Mouse (Mus musculus) MEL (cell line): ENCODE results near the gene Kat8. TPM values are rescaled to one million over a fixed set of nuclear protein-coding genes. Genes with fewer than 3 reads are reported as not detected.

Source experiments
- DNase-seq: peaks from one replicate; pipeline ENCODE4 v3.0.0; 2011; ENCODE audit warnings: low read depth, low spot score
- H3K27ac ChIP-seq: 2 replicates; pipeline ENCODE4 v1.5.1; 2012; ENCODE audit warnings: low read depth, mild to moderate bottlenecking, control low read depth, low read length, moderate library complexity; ENCODE audit not compliant: control insufficient read depth
- H3K27me3 ChIP-seq, 2 experiments: fragments of 150-350 bp in 1 of 2; sonication (generic) in 1 of 2; 2 replicates each; pipeline ENCODE4 v1.6.1; 2012; ENCODE audit warnings: low read length in 2 of 2, mild to moderate bottlenecking in 2 of 2, improper control_type of control experiment in 1 of 2, moderate library complexity in 1 of 2; ENCODE audit not compliant: insufficient read depth in 2 of 2, control insufficient read depth in 1 of 2
- H3K36me3 ChIP-seq, 2 experiments: 2 replicates each; pipeline ENCODE4 v1.6.1; 2012 to 2014; ENCODE audit warnings: low read length in 2 of 2, improper control_type of control experiment in 1 of 2, inconsistent platforms in 1 of 2, mild to moderate bottlenecking in 1 of 2; ENCODE audit not compliant: insufficient read depth in 2 of 2, control insufficient read depth in 1 of 2
- H3K4me1 ChIP-seq, 2 experiments: fragments of 150-350 bp in 1 of 2; sonication (generic) in 1 of 2; 2 replicates each; pipeline ENCODE4 v1.6.1; 2012; ENCODE audit warnings: low read length in 2 of 2, improper control_type of control experiment in 1 of 2, mild to moderate bottlenecking in 1 of 2; ENCODE audit not compliant: insufficient read depth in 2 of 2, control insufficient read depth in 1 of 2
- H3K4me3 ChIP-seq, 2 experiments: fragments of 150-350 bp in 1 of 2; sonication (generic) in 1 of 2; 2 replicates each; pipeline ENCODE4 v1.5.1; 2012; ENCODE audit warnings: low read depth in 2 of 2, low read length in 2 of 2, mild to moderate bottlenecking in 2 of 2, moderate library complexity in 2 of 2, control low read depth in 1 of 2, improper control_type of control experiment in 1 of 2; ENCODE audit not compliant: control insufficient read depth in 1 of 2, insufficient read depth in 1 of 2
- H3K79me2 ChIP-seq: 2 replicates; pipeline ENCODE4 v1.6.1; 2012; ENCODE audit warnings: mild to moderate bottlenecking, low read length, moderate library complexity; ENCODE audit not compliant: control insufficient read depth, poor library complexity, insufficient read depth
- H3K9ac ChIP-seq: 2 replicates; pipeline ENCODE4 v1.6.1; 2012; ENCODE audit warnings: low read depth, mild to moderate bottlenecking, control low read depth, low read length, moderate library complexity; ENCODE audit not compliant: control insufficient read depth, poor library complexity, severe bottlenecking
- H3K9me3 ChIP-seq: fragments of 150-350 bp; sonication (generic); replicated peaks from 2 replicates; pipeline ENCODE4 v1.6.1; 2012; ENCODE audit warnings: mild to moderate bottlenecking, low read length, improper control_type of control experiment, moderate library complexity; ENCODE audit not compliant: insufficient read depth
- BHLHE40 ChIP-seq: IDR thresholded peaks from 2 replicates; pipeline ENCODE4 v1.6.1; 2012; ENCODE audit warnings: low read depth, mild to moderate bottlenecking, inconsistent platforms, low read length, improper control_type of control experiment, borderline replicate concordance
- CHD2 ChIP-seq: IDR thresholded peaks from 2 replicates; pipeline ENCODE4 v1.6.1; 2011; ENCODE audit warnings: low read length, improper control_type of control experiment
- E2F4 ChIP-seq: IDR thresholded peaks from 2 replicates; pipeline ENCODE4 v1.6.1; 2011; ENCODE audit warnings: low read depth, low read length, improper control_type of control experiment, borderline replicate concordance
- ELF1 ChIP-seq: IDR thresholded peaks from 2 replicates; pipeline ENCODE4 v1.6.1; 2014; ENCODE audit warnings: low read depth, mild to moderate bottlenecking, inconsistent platforms, low read length, improper control_type of control experiment, moderate library complexity
- EP300 ChIP-seq, 2 experiments: IDR thresholded peaks; 2 replicates each; pipeline ENCODE4 v1.6.1; 2011; ENCODE audit warnings: improper control_type of control experiment in 2 of 2, low read length in 2 of 2, low read depth in 1 of 2, mild to moderate bottlenecking in 1 of 2
- ETS1 ChIP-seq: IDR thresholded peaks from 2 replicates; pipeline ENCODE4 v1.6.1; 2012; ENCODE audit warnings: low read depth, mild to moderate bottlenecking, inconsistent platforms, low read length, improper control_type of control experiment, moderate library complexity
- GATA1 ChIP-seq: IDR thresholded peaks from 2 replicates; pipeline ENCODE4 v1.6.1; 2011; ENCODE audit warnings: low read depth, low read length, improper control_type of control experiment
- MEF2A ChIP-seq: IDR thresholded peaks from 2 replicates; pipeline ENCODE4 v1.6.1; 2014; ENCODE audit warnings: low read depth, mild to moderate bottlenecking, inconsistent platforms, low read length, improper control_type of control experiment; ENCODE audit not compliant: poor library complexity, insufficient replicate concordance, severe bottlenecking; ENCODE audit errors: extremely low read depth
- MYC ChIP-seq: IDR thresholded peaks from 2 replicates; pipeline ENCODE4 v1.6.1; 2011; ENCODE audit warnings: low read depth, mild to moderate bottlenecking, low read length, improper control_type of control experiment, moderate library complexity
- NELFE ChIP-seq: IDR thresholded peaks from 2 replicates; pipeline ENCODE4 v1.6.1; 2011; ENCODE audit warnings: low read depth, low read length, improper control_type of control experiment
- POLR2AphosphoS5 ChIP-seq: IDR thresholded peaks from 2 replicates; pipeline ENCODE4 v1.6.1; 2012; ENCODE audit warnings: low read depth, borderline replicate concordance, mild to moderate bottlenecking, inconsistent platforms, low read length, moderate library complexity, mixed read lengths
- RAD21 ChIP-seq: IDR thresholded peaks from 2 replicates; pipeline ENCODE4 v1.6.1; 2011; ENCODE audit warnings: mild to moderate bottlenecking, low read depth, low read length, improper control_type of control experiment
- RCOR1 ChIP-seq: IDR thresholded peaks from 2 replicates; pipeline ENCODE4 v1.6.1; 2012; ENCODE audit warnings: low read depth, mild to moderate bottlenecking, inconsistent platforms, low read length, improper control_type of control experiment
- SMC3 ChIP-seq: IDR thresholded peaks from 2 replicates; pipeline ENCODE4 v1.6.1; 2011; ENCODE audit warnings: low read depth, low read length, improper control_type of control experiment
- TAL1 ChIP-seq: IDR thresholded peaks from 2 replicates; pipeline ENCODE4 v1.6.1; 2012; ENCODE audit warnings: mild to moderate bottlenecking, inconsistent platforms, low read length, moderate library complexity, mixed read lengths
- UBTF ChIP-seq: IDR thresholded peaks from 2 replicates; pipeline ENCODE4 v1.6.1; 2012; ENCODE audit warnings: low read depth, mild to moderate bottlenecking, inconsistent platforms, low read length, improper control_type of control experiment, moderate library complexity, borderline replicate concordance; ENCODE audit not compliant: insufficient read depth
- USF1 ChIP-seq: IDR thresholded peaks from 2 replicates; pipeline ENCODE4 v1.6.1; 2014; ENCODE audit warnings: low read depth, mild to moderate bottlenecking, inconsistent platforms, low read length, improper control_type of control experiment, moderate library complexity
- USF2 ChIP-seq, 2 experiments: IDR thresholded peaks; 2 replicates each; pipeline ENCODE4 v1.6.1; 2011 to 2012; ENCODE audit warnings: improper control_type of control experiment in 2 of 2, low read length in 2 of 2, borderline replicate concordance in 1 of 2, inconsistent platforms in 1 of 2, low read depth in 1 of 2, mild to moderate bottlenecking in 1 of 2; ENCODE audit not compliant: insufficient read depth in 1 of 2
- ZC3H11A ChIP-seq: IDR thresholded peaks from 2 replicates; pipeline ENCODE4 v1.6.1; 2012; ENCODE audit warnings: low read depth, mild to moderate bottlenecking, inconsistent platforms, low read length, improper control_type of control experiment
- ZMIZ1 ChIP-seq: IDR thresholded peaks from 2 replicates; pipeline ENCODE4 v1.6.1; 2012; ENCODE audit warnings: low read depth, mild to moderate bottlenecking, inconsistent platforms, low read length, improper control_type of control experiment, moderate library complexity
- polyA plus RNA-seq, 2 experiments: library from polyadenylated mRNA; stranded (reverse) in 1 of 2; unstranded in 1 of 2; fragments of >175 nt in 1 of 2; fragments of >200 nt in 1 of 2; gene quantifications; 2 replicates each; pipeline versions ENCODE4 v1.2.1 to v1.2.4; 2012; ENCODE audit warnings: low replicate concordance in 2 of 2, low read depth in 1 of 2; ENCODE audit not compliant: insufficient read length in 2 of 2, insufficient read depth in 1 of 2, missing spikeins in 1 of 2
- total RNA-seq: library from RNA; depleted of rRNA; stranded (reverse); fragments of 300-350 nt; gene quantifications from 2 replicates; pipeline ENCODE4 v1.2.3, GENCODE M21; 2012

Kat8 gene
- total and polyA plus RNA-seq, 3 experiments: 39.5 to 45.8 TPM; not detected in 1

- Histone ChIP-seq H3K4me1 (peaks cover 0 to 26% of the 10 kb centered on the region in 2 experiments; a peak in 2 of 4 replicates), H3K9ac (no peak overlapping the region), H3K27ac (no peak overlapping the region), H3K79me2 (no peaks in the 10 kb centered on the region), H3K36me3 (peaks cover 2 to 17% of the 10 kb centered on the region in 2 experiments), H3K4me3 (no peak overlapping the region), H3K9me3 (no peaks in the 10 kb centered on the region), H3K27me3 (no peaks in the 10 kb centered on the region)
- DNase-seq: no peak
- TF ChIP-seq ZC3H11A (no peak), EP300 (IDR thresholded peaks at IDR 0.05; ENCODE audit: low read depth in 1 of 2, low read length in 2 of 2) (no peak), GATA1 (no peak), UBTF (no peak), MYC (no peak), E2F4 (no peak), BHLHE40 (no peak)
Measured at GRCm38 (mm10) chr7:127925252-127925651, 12.9 kb downstream of the Kat8 start.

GRCm38 (mm10) chr7:127926066-127926465 lies 13.8 kb downstream of the Kat8 start:
- H3K9ac ChIP-seq: no peak overlapping the region
- no peaks in the 10 kb centered on the region for H3K9me3 ChIP-seq
- H3K27me3 ChIP-seq: no peaks in the 10 kb centered on the region
- H3K79me2 ChIP-seq: no peaks in the 10 kb centered on the region
- H3K4me3 ChIP-seq: no peak overlapping the region
- H3K4me1 ChIP-seq: peaks cover 0 to 26% of the 10 kb centered on the region in 2 experiments; a peak in 2 of 4 replicates
- no peak overlapping the region for H3K27ac ChIP-seq
- no peak for TF ChIP-seq ETS1
- no peak for TF ChIP-seq TAL1
- TF ChIP-seq RAD21: no peak
- TF ChIP-seq ELF1: no peak
- no peak for TF ChIP-seq ZMIZ1
- no peak for TF ChIP-seq POLR2AphosphoS5
- TF ChIP-seq CHD2: no peak
- TF ChIP-seq NELFE: no peak
- no peak for TF ChIP-seq RCOR1
- no peak for TF ChIP-seq SMC3
- no peak for TF ChIP-seq MEF2A
- TF ChIP-seq USF2 (IDR thresholded peaks at IDR 0.05; ENCODE audit: borderline replicate concordance in 1 of 2, insufficient read depth in 1 of 2, low read depth in 1 of 2, low read length in 2 of 2): no peak
- TF ChIP-seq USF1: no peak
- TF ChIP-seq, all 39 proteins: peak for 0
- DNase-seq: no peak
- H3K36me3 ChIP-seq: peaks cover 2 to 17% of the 10 kb centered on the region in 2 experiments
